Mouse (Mus musculus): ENCODE data around the gene Nol12.

Nol12 gene

GRCm38 (mm10) chr15:78918126-78918525 is 16.6 kb upstream of the Nol12 start:
- no peak for DNase-seq

GRCm38 (mm10) chr15:78919914-78920313 is 14.8 kb upstream of the Nol12 start:
- no peak for DNase-seq

GRCm38 (mm10) chr15:78922700-78923099 is 12.0 kb upstream of the Nol12 start:
- DNase-seq, result peak; percentile 39

- DNase-seq, result peak; percentile 79
These were observed 11.1 kb upstream of the Nol12 start for GRCm38 (mm10) chr15:78923585-78923984.

GRCm38 (mm10) chr15:78925129-78925528 is 9.6 kb upstream of the Nol12 start:
- DNase-seq, result no peak

- DNase-seq, result peak; percentile 80
These were observed 8.5 kb upstream of the Nol12 start, which contains the start of gene Lgals1 for GRCm38 (mm10) chr15:78926021-78926919. Gene Lgals1, plus strand, starts transcription at chr15:78926725.

- peak; percentile 51 for DNase-seq
These were observed 7.5 kb upstream of the Nol12 start for GRCm38 (mm10) chr15:78927021-78927787.

GRCm38 (mm10) chr15:78927788-78928457 is 6.8 kb upstream of the Nol12 start:
- peak; percentile 88 for DNase-seq

- DNase-seq, result no peak
These were observed 6.2 kb upstream of the Nol12 start for GRCm38 (mm10) chr15:78928539-78928938.

- no peak for DNase-seq
These were observed 4.5 kb upstream of the Nol12 start for GRCm38 (mm10) chr15:78930192-78930706.

- DNase-seq, result no peak
These were observed 3.8 kb upstream of the Nol12 start for GRCm38 (mm10) chr15:78930801-78931426.

GRCm38 (mm10) chr15:78931577-78931976 is 3.2 kb upstream of the Nol12 start:
- DNase-seq, result peak; percentile 78

GRCm38 (mm10) chr15:78936403-78936802 is 1.7 kb downstream of the Nol12 start:
- DNase-seq, result no peak

GRCm38 (mm10) chr15:78937311-78937710 is 2.6 kb downstream of the Nol12 start:
- DNase-seq, result no peak

- no peak for DNase-seq
These were observed 3.2 kb downstream of the Nol12 start for GRCm38 (mm10) chr15:78937963-78938362.

- no peak for DNase-seq
These were observed 5.6 kb downstream of the Nol12 start for GRCm38 (mm10) chr15:78940325-78940724.

- DNase-seq, result peak; percentile 68
These were observed 7.9 kb downstream of the Nol12 start for GRCm38 (mm10) chr15:78942663-78943062.

GRCm38 (mm10) chr15:78946232-78946631 is 11.5 kb downstream of the Nol12 start:
- DNase-seq, result no peak

- DNase-seq, result no peak
These were observed 12.9 kb downstream of the Nol12 start, which contains the start of gene Triobp for GRCm38 (mm10) chr15:78947657-78948056. Gene Triobp, plus strand, starts transcription at chr15:78947724.

GRCm38 (mm10) chr15:78948152-78948725 is 13.5 kb downstream of the Nol12 start:
- DNase-seq, result no peak

GRCm38 (mm10) chr15:78948883-78949282 is 14.2 kb downstream of the Nol12 start:
- DNase-seq, result no peak

GRCm38 (mm10) chr15:78955663-78956062 is 20.9 kb downstream of the Nol12 start:
- DNase-seq, result no peak
